Mouse (Mus musculus): Measurements from ENCODE around the gene Setd7. TPM values are rescaled to one million over a fixed set of nuclear protein-coding genes. Genes with fewer than 3 reads are reported as not detected.

The Setd7 gene
- 2.5 and 3.1 TPM in 2 replicates for polyA plus RNA-seq (2015; fragmentation: Nextera tagmentation; extraction: Ambion mirVana)

DNA sequence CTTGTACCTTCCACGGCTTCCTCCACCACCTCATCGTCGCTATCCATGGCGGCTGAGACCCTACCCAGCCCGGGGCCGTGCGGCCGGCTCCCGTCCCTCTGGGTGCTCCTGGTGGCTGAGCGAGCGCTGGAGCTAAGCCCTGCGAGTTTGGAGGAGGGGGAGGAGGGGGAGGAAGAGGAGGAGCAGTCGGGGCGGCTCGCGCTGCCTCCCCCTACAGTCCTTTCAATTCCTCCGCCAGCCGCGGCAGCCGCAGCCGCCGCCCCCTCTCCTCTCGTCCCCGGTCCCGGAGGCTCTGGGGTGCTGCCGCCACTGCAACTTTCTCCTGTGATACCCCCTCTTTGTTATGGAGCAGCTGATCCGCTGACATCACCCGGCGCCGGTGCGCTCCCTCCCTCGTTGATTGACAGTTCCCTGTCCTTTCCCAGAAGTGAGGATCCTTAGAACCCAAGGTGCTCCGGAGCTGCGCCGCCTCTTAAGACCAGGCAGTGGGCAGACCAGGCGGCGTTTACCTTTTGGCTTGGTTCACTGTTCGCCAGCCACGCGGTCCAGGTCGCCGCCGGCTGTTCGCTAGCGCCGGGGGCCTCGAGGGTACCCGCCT is at the start of gene Setd7:
Setd7 (minus strand) TSS at position 369 of the 598 bp plus-strand sequence.
- WGBS: under 1% methylated on average over 45 of the region's 48 CpGs
- peak within 1 kb of the TSS; percentile 94 for H3K9ac ChIP-seq (replicated peaks; ENCODE audit: low read length)
- peak; percentile 87 for ATAC-seq (ENCODE audit: low FRiP score, low TSS enrichment)
- peak within 1 kb of the TSS; percentile 90 for H3K27ac ChIP-seq (ENCODE audit: low read length)
- H3K4me3 ChIP-seq (ENCODE audit: low read length): peak within 1 kb of the TSS; percentile 88
- H3K27me3 ChIP-seq (ENCODE audit: insufficient read depth, low read length): no peaks in the 10 kb centered on the region
- peak within 1 kb of the TSS; percentile 99 for H3K4me2 ChIP-seq (replicated peaks; ENCODE audit: low read depth, low read length)
- H3K9me3 ChIP-seq (ENCODE audit: low read length): no peaks in the 10 kb centered on the region
- no peaks in the 10 kb centered on the region for H3K36me3 ChIP-seq (ENCODE audit: insufficient read depth, low read length)
- H3K4me1 ChIP-seq (ENCODE audit: insufficient read depth, low read length): peaks cover 33% of the 10 kb centered on the region

DNA sequence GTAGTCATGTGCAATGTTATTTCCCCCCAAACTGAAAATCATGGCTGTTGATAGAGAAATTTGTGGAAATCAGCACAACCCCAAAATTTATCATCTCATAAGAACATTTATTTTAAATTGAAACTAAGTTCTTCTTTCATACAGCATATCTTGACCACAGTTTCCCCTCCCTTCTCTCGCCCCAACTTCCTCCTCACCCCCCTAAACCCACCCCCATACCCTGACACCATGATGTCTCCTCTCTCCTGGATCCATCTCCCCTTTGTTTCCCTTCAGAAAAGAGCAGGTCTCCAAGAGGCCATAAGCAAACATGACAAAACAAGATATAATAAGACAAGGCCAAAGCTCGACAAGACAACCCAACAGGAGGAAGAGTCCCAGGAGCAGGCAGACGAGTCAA is 43.8 kb upstream of the Setd7 start:
- Histone ChIP-seq H3K27me3 (ENCODE audit: insufficient read depth, low read length) (no peaks in the 10 kb centered on the region), H3K27ac (ENCODE audit: low read length) (no peak overlapping the region), H3K9ac (replicated peaks; ENCODE audit: low read length) (no peak overlapping the region), H3K4me2 (replicated peaks; ENCODE audit: low read depth, low read length) (no peak overlapping the region), H3K9me3 (ENCODE audit: low read length) (no peaks in the 10 kb centered on the region), H3K36me3 (ENCODE audit: insufficient read depth, low read length) (no peaks in the 10 kb centered on the region), H3K4me1 (ENCODE audit: insufficient read depth, low read length) (no peaks in the 10 kb centered on the region), H3K4me3 (ENCODE audit: low read length) (no peak overlapping the region)
- WGBS: 78% methylated on average over 3 of the region's 3 CpGs
- ATAC-seq (ENCODE audit: low FRiP score, low TSS enrichment): no peak

DNA sequence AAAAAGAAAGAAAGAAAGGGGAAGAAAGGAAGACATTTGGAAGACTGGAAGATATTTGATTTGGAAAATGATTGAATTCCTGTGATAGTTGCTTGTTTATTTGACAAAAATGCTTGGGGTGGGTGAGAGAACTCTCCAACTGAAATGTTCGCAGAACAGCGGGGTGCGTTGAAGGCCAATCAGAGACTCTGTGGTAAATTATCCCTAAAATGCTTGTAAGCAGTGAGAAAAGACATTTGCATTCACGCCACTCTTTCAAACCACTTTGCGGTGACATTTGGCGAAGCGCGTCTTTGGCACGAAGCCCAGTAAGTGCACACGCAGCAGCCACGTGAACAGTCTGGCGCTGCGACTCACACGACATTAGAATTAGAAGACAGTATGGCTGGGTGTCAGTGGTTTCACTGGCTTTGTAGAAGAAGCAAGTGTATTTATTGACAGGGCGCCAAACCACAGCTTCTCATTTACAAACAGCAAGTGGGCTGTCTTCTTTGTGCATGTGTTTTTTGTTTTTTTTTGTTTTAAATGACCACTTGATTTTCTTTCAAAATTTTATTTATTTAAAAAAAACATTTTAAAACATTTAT is 43.1 kb upstream of the Setd7 start:
- Histone ChIP-seq H3K9me3 (ENCODE audit: low read length) (0 out of 2 replicates have a peak, but pooled peaks cover 1% of the 10 kb centered on the region), H3K36me3 (ENCODE audit: insufficient read depth, low read length) (no peaks in the 10 kb centered on the region), H3K9ac (replicated peaks; ENCODE audit: low read length) (no peak overlapping the region), H3K4me2 (replicated peaks; ENCODE audit: low read depth, low read length) (no peak overlapping the region), H3K4me3 (ENCODE audit: low read length) (no peak overlapping the region), H3K4me1 (ENCODE audit: insufficient read depth, low read length) (no peaks in the 10 kb centered on the region), H3K27ac (ENCODE audit: low read length) (no peak overlapping the region), H3K27me3 (ENCODE audit: insufficient read depth, low read length) (no peaks in the 10 kb centered on the region)
- WGBS: 77% methylated on average over 15 of the region's 15 CpGs
- ATAC-seq (ENCODE audit: low FRiP score, low TSS enrichment): no peak

DNA sequence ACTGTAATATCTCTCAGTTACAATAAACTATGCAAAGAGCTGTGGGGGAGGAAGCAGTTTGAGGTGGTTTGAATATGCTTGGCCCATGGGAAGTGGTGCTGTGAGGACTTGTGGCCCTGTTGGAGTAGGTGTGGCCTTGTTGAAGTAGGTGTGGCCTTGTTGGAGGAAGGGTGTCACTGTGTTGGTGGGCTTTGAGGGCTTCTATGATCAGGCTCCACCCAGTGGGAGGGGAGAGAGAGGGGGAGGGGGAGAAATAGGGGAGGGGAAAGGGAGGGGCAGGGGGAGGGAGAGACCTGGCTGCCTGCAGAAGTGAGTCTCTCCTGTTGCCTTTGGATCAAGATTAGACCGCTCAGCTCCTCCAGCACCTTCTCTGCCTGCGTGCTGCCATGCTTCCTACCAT is 40.8 kb upstream of the Setd7 start:
- 93% methylated on average over 2 of the region's 2 CpGs for WGBS
- Histone ChIP-seq H3K4me3 (ENCODE audit: low read length) (no peak overlapping the region), H3K9me3 (ENCODE audit: low read length) (0 out of 2 replicates have a peak, but pooled peaks cover 2% of the 10 kb centered on the region), H3K4me1 (ENCODE audit: insufficient read depth, low read length) (no peaks in the 10 kb centered on the region), H3K27me3 (ENCODE audit: insufficient read depth, low read length) (no peaks in the 10 kb centered on the region), H3K27ac (ENCODE audit: low read length) (no peak overlapping the region), H3K9ac (replicated peaks; ENCODE audit: low read length) (no peak overlapping the region), H3K36me3 (ENCODE audit: insufficient read depth, low read length) (no peaks in the 10 kb centered on the region), H3K4me2 (replicated peaks; ENCODE audit: low read depth, low read length) (no peak overlapping the region)
- ATAC-seq (ENCODE audit: low FRiP score, low TSS enrichment): no peak

DNA sequence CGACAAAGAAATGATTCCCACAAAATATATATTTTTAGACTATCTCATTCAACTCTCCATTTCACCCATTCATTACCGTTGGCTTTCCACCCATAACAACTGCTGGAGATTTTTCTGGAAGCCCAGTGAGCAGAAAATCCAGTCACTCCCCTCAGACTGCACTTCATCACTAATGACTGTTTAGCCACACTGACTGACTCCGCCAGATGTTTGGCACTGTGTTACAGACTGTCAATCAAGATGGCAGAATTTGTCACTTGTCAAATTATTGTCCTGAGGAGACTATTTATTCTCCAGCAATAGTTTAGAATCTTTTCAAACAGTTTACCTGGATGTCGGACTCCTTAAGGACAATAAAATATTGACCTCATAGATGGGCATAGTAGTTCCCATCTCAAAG is 40.0 kb upstream of the Setd7 start:
- Histone ChIP-seq H3K36me3 (ENCODE audit: insufficient read depth, low read length) (no peaks in the 10 kb centered on the region), H3K4me2 (replicated peaks; ENCODE audit: low read depth, low read length) (no peak overlapping the region), H3K4me1 (ENCODE audit: insufficient read depth, low read length) (no peaks in the 10 kb centered on the region), H3K9me3 (ENCODE audit: low read length) (0 out of 2 replicates have a peak, but pooled peaks cover 2% of the 10 kb centered on the region), H3K9ac (replicated peaks; ENCODE audit: low read length) (no peak overlapping the region), H3K4me3 (ENCODE audit: low read length) (no peak overlapping the region), H3K27me3 (ENCODE audit: insufficient read depth, low read length) (no peaks in the 10 kb centered on the region), H3K27ac (ENCODE audit: low read length) (no peak overlapping the region)
- 82% methylated on average over 4 of the region's 4 CpGs for WGBS
- no peak for ATAC-seq (ENCODE audit: low FRiP score, low TSS enrichment)

DNA sequence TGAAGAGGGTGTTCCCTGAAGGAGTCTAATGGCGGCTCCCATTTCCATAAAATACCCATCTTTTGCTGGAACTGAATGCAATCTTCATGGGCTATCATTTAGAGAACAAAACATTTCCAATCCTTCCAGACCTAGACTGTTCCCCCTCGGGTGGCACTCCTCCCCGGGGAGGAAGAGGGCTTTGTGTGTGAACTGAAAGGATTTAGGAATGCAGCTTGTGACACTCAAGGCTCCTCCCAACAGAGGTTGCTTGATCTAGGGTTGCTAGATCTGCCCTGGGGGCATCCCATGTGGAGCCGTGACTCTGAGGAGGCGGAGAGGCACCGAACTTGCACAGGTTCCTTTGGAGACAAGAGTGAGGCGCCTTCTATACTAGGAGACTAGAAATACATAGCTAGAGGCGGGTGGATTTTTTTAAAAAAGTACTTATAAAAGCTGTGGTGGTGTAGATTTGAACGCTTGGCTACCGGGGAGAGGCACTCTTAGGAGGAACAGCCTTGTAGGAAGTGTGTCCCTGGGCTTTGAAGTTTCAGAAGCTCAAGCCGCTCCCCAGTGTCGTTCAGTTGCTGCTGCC is 38.5 kb upstream of the Setd7 start:
- WGBS: 78% methylated on average over 12 of the region's 12 CpGs
- Histone ChIP-seq H3K9me3 (ENCODE audit: low read length) (0 out of 2 replicates have a peak, but pooled peaks cover 2% of the 10 kb centered on the region), H3K4me2 (replicated peaks; ENCODE audit: low read depth, low read length) (no peak overlapping the region), H3K27me3 (ENCODE audit: insufficient read depth, low read length) (no peaks in the 10 kb centered on the region), H3K36me3 (ENCODE audit: insufficient read depth, low read length) (no peaks in the 10 kb centered on the region), H3K27ac (ENCODE audit: low read length) (no peak overlapping the region), H3K4me3 (ENCODE audit: low read length) (no peak overlapping the region), H3K4me1 (ENCODE audit: insufficient read depth, low read length) (no peaks in the 10 kb centered on the region), H3K9ac (replicated peaks; ENCODE audit: low read length) (no peak overlapping the region)
- no peak for ATAC-seq (ENCODE audit: low FRiP score, low TSS enrichment)

DNA sequence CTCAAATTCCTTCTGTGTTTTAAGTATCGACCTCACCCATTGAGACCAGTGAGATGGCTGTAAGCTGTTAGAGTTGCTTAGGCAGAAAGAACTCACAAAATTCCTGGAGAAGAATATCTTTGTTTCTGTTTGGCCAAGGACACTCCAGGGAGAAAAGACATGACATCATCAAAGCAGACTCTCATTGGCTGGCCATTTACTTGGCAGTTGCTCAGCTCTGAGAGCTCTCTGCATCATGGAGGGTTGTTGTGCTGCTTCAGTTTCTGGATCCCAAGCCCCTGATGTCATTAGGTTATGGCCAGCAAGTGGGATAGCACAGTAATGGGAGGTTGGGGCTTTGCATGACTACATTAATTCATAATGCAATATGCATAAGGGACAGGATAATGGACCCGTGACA is 35.9 kb upstream of the Setd7 start:
- 87% methylated on average over 2 of the region's 2 CpGs for WGBS
- Histone ChIP-seq H3K4me2 (replicated peaks; ENCODE audit: low read depth, low read length) (no peak overlapping the region), H3K27ac (ENCODE audit: low read length) (no peak overlapping the region), H3K4me1 (ENCODE audit: insufficient read depth, low read length) (no peaks in the 10 kb centered on the region), H3K4me3 (ENCODE audit: low read length) (no peak overlapping the region), H3K9ac (replicated peaks; ENCODE audit: low read length) (no peak overlapping the region), H3K36me3 (ENCODE audit: insufficient read depth, low read length) (no peaks in the 10 kb centered on the region), H3K27me3 (ENCODE audit: insufficient read depth, low read length) (no peaks in the 10 kb centered on the region), H3K9me3 (ENCODE audit: low read length) (0 out of 2 replicates have a peak, but pooled peaks cover 2% of the 10 kb centered on the region)
- ATAC-seq (ENCODE audit: low FRiP score, low TSS enrichment): no peak

DNA sequence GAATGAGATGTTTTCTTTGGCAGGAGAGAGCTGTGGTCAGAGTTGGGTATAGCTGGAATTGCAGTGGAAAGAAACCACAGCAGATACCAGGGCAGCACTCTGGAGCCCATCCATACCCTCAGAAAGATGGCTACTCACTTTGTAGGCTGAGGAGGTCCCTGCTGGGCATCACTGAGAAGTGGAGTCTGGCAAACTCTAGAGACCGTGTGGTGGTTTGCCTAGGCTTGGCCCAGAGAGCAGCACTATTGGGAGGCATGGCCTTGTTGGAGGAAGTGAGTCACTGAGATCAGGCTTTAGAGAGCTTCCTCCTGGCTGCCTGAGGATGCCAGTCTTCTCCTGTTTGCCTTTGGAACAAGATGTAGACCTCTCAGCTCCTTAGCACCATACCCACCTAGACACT is 32.8 kb upstream of the Setd7 start:
- Histone ChIP-seq H3K4me1 (ENCODE audit: insufficient read depth, low read length) (no peaks in the 10 kb centered on the region), H3K27me3 (ENCODE audit: insufficient read depth, low read length) (no peaks in the 10 kb centered on the region), H3K9me3 (ENCODE audit: low read length) (no peaks in the 10 kb centered on the region), H3K9ac (replicated peaks; ENCODE audit: low read length) (no peak overlapping the region), H3K36me3 (ENCODE audit: insufficient read depth, low read length) (no peaks in the 10 kb centered on the region), H3K27ac (ENCODE audit: low read length) (no peak overlapping the region), H3K4me2 (replicated peaks; ENCODE audit: low read depth, low read length) (no peak overlapping the region), H3K4me3 (ENCODE audit: low read length) (no peak overlapping the region)
- 65% methylated on average over 1 of the region's 1 CpGs for WGBS
- ATAC-seq (ENCODE audit: low FRiP score, low TSS enrichment): no peak

DNA sequence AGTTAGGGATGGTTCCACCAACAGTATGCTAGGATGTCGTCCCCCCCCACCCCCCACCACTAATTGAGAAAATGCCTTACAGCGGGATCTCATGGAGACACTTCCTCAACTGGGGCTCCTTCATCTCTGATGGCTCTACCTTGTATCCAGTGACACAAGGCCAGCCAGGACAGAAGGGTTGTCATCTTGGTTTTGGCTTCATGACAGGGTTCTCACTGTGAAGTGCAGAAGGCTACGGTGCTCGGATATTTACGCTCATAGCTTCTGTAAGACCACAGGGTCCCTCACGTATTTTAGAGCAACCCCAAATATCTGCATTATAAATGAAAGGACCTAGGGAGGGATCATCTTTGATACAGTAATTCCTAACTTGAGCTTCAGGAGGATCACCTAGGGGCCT is 30.9 kb upstream of the Setd7 start:
- H3K4me1 ChIP-seq (ENCODE audit: insufficient read depth, low read length): 0 out of 2 replicates have a peak, but pooled peaks cover 4% of the 10 kb centered on the region
- no peaks in the 10 kb centered on the region for H3K36me3 ChIP-seq (ENCODE audit: insufficient read depth, low read length)
- no peak overlapping the region for H3K9ac ChIP-seq (replicated peaks; ENCODE audit: low read length)
- H3K27ac ChIP-seq (ENCODE audit: low read length): no peak overlapping the region
- ATAC-seq (ENCODE audit: low FRiP score, low TSS enrichment): no peak
- no peaks in the 10 kb centered on the region for H3K9me3 ChIP-seq (ENCODE audit: low read length)
- H3K4me2 ChIP-seq (replicated peaks; ENCODE audit: low read depth, low read length): no peak overlapping the region
- 88% methylated on average over 6 of the region's 6 CpGs for WGBS
- no peaks in the 10 kb centered on the region for H3K27me3 ChIP-seq (ENCODE audit: insufficient read depth, low read length)
- no peak overlapping the region for H3K4me3 ChIP-seq (ENCODE audit: low read length)

All from kidney, embryonic 16.5 days (tissue).